ENCODE assay signal across 10 mouse cellular contexts in genomic region chr2:28038391-28039096, GRCm38 (mm10). TPM values are rescaled to one million over a fixed set of nuclear protein-coding genes. Genes with fewer than 3 reads are reported as not detected.
A peak's percentile ranks its signal among the peaks of the same experiment; 100 is the strongest.
DNase-seq lines count a peak whose midpoint lies in the region; ATAC-seq lines count a peak whose summit lies in the region.
"Had no signal": no experiment of that assay in that cellular context is flagged by ENCODE, and none has a peak within 500 bp of the region (broad histone marks: within the 10 kb centered on the region; RNA-seq: fewer than 3 reads in every experiment).

No protein-coding gene starts in this region.

- H3K36me3 ChIP-seq in heart, embryonic 12.5 days: peaks cover 49% of the 10 kb centered on the region
- H3K36me3 ChIP-seq: neural tube, embryonic 13.5 days had no signal

- H3K27ac ChIP-seq in heart, embryonic 12.5 days (ENCODE audit: poor library complexity, severe bottlenecking): no peak overlapping the region
- H3K27ac ChIP-seq: kidney, postnatal 0 days; neural tube, embryonic 13.5 days had no signal

- H3K4me3 ChIP-seq in heart, embryonic 12.5 days: no peak overlapping the region
- H3K4me3 ChIP-seq: neural tube, embryonic 13.5 days had no signal

- intact Hi-C loops in left cerebral cortex, postnatal 25 days (cut with DNase I): no loop called here

- WGBS in heart, embryonic 12.5 days: 85% methylated on average over 14 of the region's 14 CpGs

- DNase-seq in heart, adult 18-20 months: peak; percentile 54 to 65
- peak; percentile 60 for DNase-seq in cerebellum, adult 18-20 months
- DNase-seq in heart, adult 9 months (ENCODE audit: low spot score in 2 of 2): peak; percentile 16 to 32
- peak; percentile 35 to 74 for DNase-seq in left cerebral cortex, postnatal 25 days (ENCODE audit: low spot score in 2 of 2)
- DNase-seq in gastrocnemius, postnatal 25 days: no peak

- no peaks in the 10 kb centered on the region for H3K9me3 ChIP-seq in heart, embryonic 12.5 days (replicated peaks)

- no peak for ATAC-seq in heart, embryonic 12.5 days (ENCODE audit: insufficient number of reproducible peaks, low FRiP score)
- no peak for ATAC-seq in megakaryocyte, adult 5-6 weeks (ENCODE audit: poor library complexity, severe bottlenecking)
- no peak for ATAC-seq in megakaryocyte-erythroid progenitor cell, adult 5-6 weeks (replicated peaks; ENCODE audit: low FRiP score, low TSS enrichment, poor library complexity, severe bottlenecking)

- no peak overlapping the region for H3K9ac ChIP-seq in heart, embryonic 12.5 days
- H3K9ac ChIP-seq: neural tube, embryonic 13.5 days had no signal

- no peaks in the 10 kb centered on the region for H3K4me1 ChIP-seq in heart, embryonic 12.5 days (replicated peaks)

- no peaks in the 10 kb centered on the region for H3K27me3 ChIP-seq in heart, embryonic 12.5 days (replicated peaks)

- no peak overlapping the region for H3K4me2 ChIP-seq in heart, embryonic 12.5 days
- H3K4me2 ChIP-seq: neural tube, embryonic 13.5 days had no signal

RNA-seq across cellular contexts. Expression of gene Fcnb, which starts 46.1 kb away (rescaled TPM):
- not detected for total RNA-seq in heart, adult 18-20 months (2021)
- polyA plus RNA-seq in heart, embryonic 12.5 days (2016; fragmentation: Nextera tagmentation; extraction: Ambion mirVana): 0.33 TPM in 1 of 2 replicates, not detected in the other
- total RNA-seq in left cerebral cortex, postnatal 25 days (2021): not detected
- 121 and 124 TPM in 2 replicates for total RNA-seq in megakaryocyte, adult 5-6 weeks (2015)
- 79.0 and 92.1 TPM in 2 replicates for total RNA-seq in megakaryocyte, adult 5-6 weeks (2017)
- 27.3 TPM in 1 of 2 replicates, not detected in the other for total RNA-seq in megakaryocyte-erythroid progenitor cell, adult 5-6 weeks (2014; fragmentation: Nextera tagmentation)
- total RNA-seq in megakaryocyte-erythroid progenitor cell, adult 5-6 weeks (2017): 1.1 and 1.3 TPM in 2 replicates
- not detected for total RNA-seq in gastrocnemius, postnatal 25 days (2021)
- polyA plus RNA-seq: kidney, postnatal 0 days had no signal
